Mouse (Mus musculus) left cerebral cortex, adult 9 months (tissue): Measurements from ENCODE around the gene Odf2.
A peak's percentile ranks its signal among the peaks of the same experiment; 100 is the strongest.

Experiments used
- DNase-seq, 2 experiments: peaks; one replicate each; pipeline ENCODE4 v3.0.0; 2022; ENCODE audit warnings: low spot score in 2 of 2

Gene Odf2

GRCm38 (mm10) chr2:29934906-29935599 is 46.0 kb downstream of the Odf2 start, which contains the start of gene Gle1:
Gle1 (plus strand) TSS chr2:29935426.
- peak; percentile 86 to 96 for DNase-seq

DNA sequence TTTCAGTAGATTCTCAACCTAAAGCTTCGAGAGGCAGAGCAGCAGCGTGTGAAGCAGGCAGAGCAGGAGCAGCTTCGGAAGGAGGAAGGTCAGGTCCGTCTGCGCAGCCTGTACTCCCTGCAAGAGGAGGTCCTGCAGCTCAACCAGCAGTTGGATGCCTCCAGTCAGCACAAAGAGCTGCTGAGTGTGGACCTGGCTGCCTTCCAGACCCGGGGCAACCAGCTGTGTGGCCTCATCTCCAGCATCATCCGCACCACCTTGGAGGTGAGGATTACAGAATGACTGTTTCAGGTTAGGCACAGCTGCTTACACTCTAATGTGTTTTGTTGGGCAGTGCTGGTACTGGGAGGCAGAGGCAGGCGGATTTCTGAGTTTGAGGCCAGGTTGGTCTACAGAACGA is 51.1 kb downstream of the Odf2 start:
- no peak for DNase-seq

DNA sequence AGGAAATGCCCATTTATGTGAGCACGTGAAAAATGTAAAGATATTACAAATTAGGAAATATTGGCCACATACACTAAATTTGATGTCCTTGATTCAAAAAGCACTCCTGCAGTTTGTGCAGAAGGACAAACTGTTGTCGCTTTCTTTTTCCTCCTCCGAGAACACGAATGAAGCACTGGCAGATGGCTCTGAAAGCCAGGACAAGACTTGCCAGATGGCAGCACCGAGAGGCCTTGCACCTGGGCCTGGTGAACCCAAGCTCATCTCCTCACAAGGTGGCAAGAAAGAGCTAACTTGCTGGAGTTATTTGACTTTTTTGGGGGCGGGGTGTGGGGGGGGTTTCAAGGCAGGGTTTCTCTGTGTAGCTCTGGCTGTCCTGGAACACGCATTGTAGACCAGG is 51.8 kb downstream of the Odf2 start:
- DNase-seq: no peak

DNA sequence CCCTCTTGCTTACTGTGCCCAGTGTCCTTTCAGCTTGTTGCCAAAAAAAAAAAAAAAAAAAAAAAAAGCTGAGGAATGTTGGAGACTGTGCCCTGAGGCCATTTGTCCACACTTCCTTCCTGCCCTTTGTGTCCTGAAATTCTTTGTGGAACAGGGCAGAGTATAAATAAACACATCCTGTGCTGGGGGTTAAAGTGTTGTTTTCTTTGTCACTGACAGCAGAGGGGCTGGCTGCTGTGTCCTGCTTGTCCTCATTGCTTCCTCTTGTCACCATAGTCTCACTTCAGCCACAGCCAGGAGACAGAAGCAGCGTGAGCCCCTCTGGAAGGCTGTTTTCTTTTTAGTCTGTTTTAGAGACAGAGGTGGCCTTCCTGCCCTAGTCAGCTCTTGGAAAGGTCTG is 55.7 kb downstream of the Odf2 start:
- DNase-seq: no peak

GRCm38 (mm10) chr2:29948896-29949295 is 59.9 kb downstream of the Odf2 start:
- DNase-seq: no peak

- DNase-seq: no peak
These were observed 72.2 kb downstream of the Odf2 start for GRCm38 (mm10) chr2:29961246-29961645.

- DNase-seq: peak in 1 of 2 experiments; percentile 49
These were observed 75.6 kb downstream of the Odf2 start for GRCm38 (mm10) chr2:29964354-29965249.

DNA sequence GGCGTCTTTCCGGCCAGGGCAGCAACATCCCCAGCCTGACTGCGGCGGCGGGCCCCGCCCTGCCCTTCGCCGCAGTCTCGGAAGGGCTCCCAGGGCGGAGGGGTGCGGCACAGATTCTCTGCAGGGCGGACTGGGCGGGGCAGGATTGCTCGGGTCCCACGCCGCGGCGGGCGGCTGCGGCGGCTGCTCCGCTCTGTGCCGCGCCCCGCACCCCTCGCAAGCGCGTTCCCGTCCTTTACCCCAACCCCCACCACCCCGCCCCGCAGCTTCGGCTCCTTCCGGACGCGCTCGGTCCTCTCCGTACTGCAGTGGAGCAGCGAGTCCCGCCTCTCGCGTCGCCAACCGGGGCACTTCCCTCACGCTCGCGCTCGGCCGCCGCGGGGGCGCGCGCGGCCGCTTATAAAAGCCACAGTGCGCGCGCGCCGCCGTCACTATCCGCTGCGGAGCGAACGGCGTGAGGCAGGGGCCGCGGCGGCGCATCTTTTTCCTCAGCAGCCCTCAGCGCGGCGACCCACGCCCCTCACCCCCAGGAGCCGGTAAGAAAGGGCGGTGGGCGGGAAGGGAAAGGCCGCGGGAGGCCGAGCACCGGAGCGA is 76.3 kb downstream of the Odf2 start, which contains the start of gene Sptan1:
Gene Sptan1, plus strand, starts transcription at position 311 of the 594 bp plus-strand sequence.
- peak; percentile 81 to 94 for DNase-seq

DNA sequence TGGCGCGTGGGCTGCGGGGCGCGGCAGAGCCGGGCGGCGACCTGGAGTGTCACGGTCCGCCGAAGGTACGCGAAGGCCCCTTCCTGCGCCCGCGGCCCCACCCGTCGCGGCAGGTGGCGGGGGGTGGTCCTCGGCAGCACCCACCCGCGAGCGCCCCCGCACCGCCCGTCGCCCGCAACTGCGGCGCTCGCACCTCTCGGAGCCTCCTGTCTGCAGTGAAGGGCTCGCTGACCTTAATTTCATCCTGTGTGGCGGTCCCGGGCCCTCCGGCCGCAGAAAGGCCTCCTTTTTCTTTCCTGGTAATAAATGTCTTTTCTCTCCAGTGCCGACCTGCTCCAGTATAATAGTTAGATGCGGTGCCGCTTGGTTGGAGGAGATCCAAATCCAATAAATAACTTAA is 76.9 kb downstream of the Odf2 start:
- DNase-seq: peak in 1 of 2 experiments; percentile 52

- DNase-seq: no peak
These were observed 77.8 kb downstream of the Odf2 start for GRCm38 (mm10) chr2:29966826-29967225.

GRCm38 (mm10) chr2:29967768-29968167 is 78.7 kb downstream of the Odf2 start:
- no peak for DNase-seq

DNA sequence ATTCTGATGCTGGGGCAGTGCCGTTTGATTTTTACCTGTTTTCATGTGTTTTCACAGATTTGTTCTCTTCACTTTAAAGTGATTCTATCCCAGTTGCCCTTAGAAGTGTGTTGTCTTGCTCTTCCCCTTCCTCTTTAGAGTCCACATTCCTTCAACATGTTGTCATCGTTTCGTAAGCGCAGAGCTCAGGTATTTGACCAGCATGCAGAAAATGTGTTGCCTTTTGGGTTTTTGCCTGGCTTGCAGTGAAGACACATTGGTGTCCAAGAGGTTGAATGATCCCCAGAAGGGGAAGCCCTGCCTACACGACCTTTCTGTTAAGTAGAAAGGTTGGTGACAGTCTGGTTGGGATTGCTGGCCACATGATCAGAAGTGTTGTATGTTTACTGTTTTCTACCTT is 79.6 kb downstream of the Odf2 start:
- no peak for DNase-seq

- DNase-seq: peak in 1 of 2 experiments; percentile 62
These were observed 83.0 kb downstream of the Odf2 start for GRCm38 (mm10) chr2:29971838-29972635.

DNA sequence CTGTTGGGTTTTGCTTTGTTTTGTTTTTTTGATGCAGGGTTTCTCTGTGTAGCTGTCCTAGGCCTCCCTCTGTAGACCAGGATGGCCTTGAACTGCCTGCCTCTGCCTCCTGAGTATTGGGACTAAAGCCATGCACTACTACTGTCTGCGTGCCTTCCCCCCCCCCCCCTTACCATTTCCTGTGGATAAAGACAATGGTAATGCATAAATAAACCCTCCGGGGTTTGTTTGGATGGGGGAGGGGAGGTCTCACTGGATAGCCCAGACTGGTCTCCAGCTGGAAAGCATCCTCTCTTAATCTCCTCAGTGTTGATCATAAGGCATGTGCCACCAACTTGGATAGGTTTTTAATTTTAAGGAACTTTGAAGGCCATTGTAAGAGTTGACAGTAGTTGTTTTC is 84.5 kb downstream of the Odf2 start:
- no peak for DNase-seq

- peak in 1 of 2 experiments; percentile 53 for DNase-seq
These were observed 88.3 kb downstream of the Odf2 start for GRCm38 (mm10) chr2:29977307-29977706.

DNA sequence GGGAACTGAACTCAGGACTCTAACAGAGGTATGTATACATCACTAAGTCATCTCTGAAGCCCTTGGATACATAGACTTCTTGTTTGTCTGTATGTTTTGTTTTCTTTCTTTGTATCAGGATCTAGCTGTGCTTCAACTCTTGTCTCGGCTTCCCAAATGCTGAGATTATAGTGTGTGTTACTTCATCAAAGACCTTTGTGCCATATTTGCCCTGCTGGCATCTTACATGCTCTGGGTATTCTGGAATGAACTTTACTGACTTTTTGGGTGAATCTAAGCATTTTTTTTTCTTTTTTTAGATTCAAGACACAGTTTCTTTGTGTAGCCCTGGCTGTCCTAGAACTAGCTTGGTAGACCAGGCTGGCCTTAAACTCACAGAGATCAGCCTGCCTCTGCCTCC is 91.6 kb downstream of the Odf2 start:
- no peak for DNase-seq
